Mouse (Mus musculus): ENCODE data around the gene Spast.

DNA sequence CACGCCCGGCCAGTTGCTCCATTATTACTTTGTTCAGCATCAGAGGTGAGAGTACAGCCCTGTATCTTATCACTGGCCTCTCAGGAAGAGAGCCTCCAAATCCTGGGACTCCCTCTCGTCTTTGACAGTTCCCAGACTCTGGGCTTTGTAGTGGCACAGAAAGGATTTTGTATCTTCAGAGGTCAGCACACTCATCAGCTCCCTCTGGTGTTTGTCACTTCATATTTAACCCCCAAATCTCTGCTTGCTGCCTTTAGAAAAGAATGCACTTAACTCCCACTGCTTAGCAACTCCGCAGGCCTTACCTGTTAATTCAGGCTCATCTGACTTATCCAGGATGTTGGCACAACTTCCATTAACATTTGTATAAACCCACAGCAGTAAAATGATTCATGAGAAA is 70.9 kb downstream of the Spast start:
- TF ChIP-seq POLR2A (IDR thresholded peaks at IDR 0.05; ENCODE audit: borderline replicate concordance, extremely low read depth, insufficient read depth, insufficient read length, poor library complexity, severe bottlenecking) (no peak), CTCF (IDR thresholded peaks at IDR 0.05; ENCODE audit: borderline replicate concordance, extremely low read depth, insufficient read depth, insufficient read length) (peak; percentile 31; the same call in 1 of the 2 replicates)

Data from brain, embryonic 14.5 days (tissue).